In the genomic region with DNA sequence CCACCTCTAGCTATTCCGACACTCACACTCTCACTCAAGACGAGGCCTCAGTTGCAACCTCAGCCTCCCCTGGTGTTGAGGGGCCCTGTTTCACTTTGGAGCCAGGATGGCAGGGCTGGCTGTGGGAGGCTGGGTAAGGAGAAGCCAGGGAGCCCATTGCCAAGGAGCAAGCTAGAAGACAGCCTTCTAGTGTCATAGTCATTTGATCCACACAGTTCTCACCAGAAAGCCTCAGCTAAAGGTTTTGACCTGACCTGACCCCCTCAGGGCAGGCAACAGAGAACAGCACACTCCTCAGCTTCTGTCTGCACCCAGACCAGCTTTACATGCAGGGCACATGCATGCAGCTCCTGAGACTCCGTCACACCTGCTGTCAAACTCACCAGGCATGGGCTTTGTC, we compare ENCODE assay signal across 20 mouse cellular contexts. TPM values are rescaled to one million over a fixed set of nuclear protein-coding genes. Genes with fewer than 3 reads are reported as not detected.
DNase-seq lines count a peak whose midpoint lies in the region; TF ChIP-seq lines count a peak whose summit lies in the region.
"Had no signal": no experiment of that assay in that cellular context is flagged by ENCODE, and none has a peak within 500 bp of the region (broad histone marks: within the 10 kb centered on the region; RNA-seq: fewer than 3 reads in every experiment).

No protein-coding gene starts in this region.

- intact Hi-C loops in gastrocnemius, adult 2 months (cut with DNase I) = no loop called here
- intact Hi-C loops in gastrocnemius, postnatal 36 days (cut with DNase I) = no loop called here

- no peak for TF ChIP-seq CTCF in gastrocnemius, adult 2 months (IDR thresholded peaks at IDR 0.05)

- peak; percentile 72 for DNase-seq in gastrocnemius, adult 2 months
- DNase-seq in gastrocnemius, postnatal 36 days = no peak
- peak; percentile 75 for DNase-seq in skeletal muscle tissue, adult 2 months (ENCODE audit: low read depth, low spot score)
- DNase-seq in frontal cortex, postnatal 10 days (ENCODE audit: low spot score in 2 of 2) = no peak
- DNase-seq: adrenal gland, adult 2 months; adrenal gland, postnatal 10 days; adrenal gland, postnatal 25 days; cerebellum, adult 11 months; cerebellum, adult 18-20 months; cerebellum, adult 8-10 months; cerebellum, adult 9-11 months; cerebellum, postnatal 14 days; cerebellum, postnatal 36 days; embryo, embryonic 11 days had no signal

- WGBS in macrophage (ENCODE audit: missing documents) = 94% methylated on average over 3 of the region's 3 CpGs

- H3K79me2 ChIP-seq in macrophage (ENCODE audit: inconsistent target) = no peaks in the 10 kb centered on the region

- H3K4me3 ChIP-seq in gastrocnemius, adult 2 months = no peak overlapping the region; the same call in 1 of the 2 replicates
- H3K4me3 ChIP-seq in macrophage (ENCODE audit: inconsistent target) = no peak overlapping the region
- H3K4me3 ChIP-seq: embryonic facial prominence, embryonic 13.5 days; embryonic facial prominence, embryonic 15.5 days; erythroblast, embryonic 14.5 days; forebrain, embryonic 10.5 days; forebrain, embryonic 12.5 days had no signal

- H3K27ac ChIP-seq in gastrocnemius, adult 2 months = peak overlapping the region; percentile 81
- peak overlapping the region; percentile 86 for H3K27ac ChIP-seq in macrophage
- H3K27ac ChIP-seq: embryonic facial prominence, embryonic 13.5 days; embryonic facial prominence, embryonic 15.5 days; forebrain, embryonic 10.5 days; forebrain, embryonic 12.5 days had no signal

- peaks cover 21% of the 10 kb centered on the region; the same call in 1 of the 2 replicates for H3K36me3 ChIP-seq in macrophage (ENCODE audit: inconsistent target)

RNA-seq across cellular contexts. Expression of gene Rnf114, which starts 26.5 kb away (rescaled TPM):
- 10 to 100 TPM; 40.0 to 40.9 TPM for total RNA-seq in gastrocnemius, adult 2 months (2021)
- 10 to 100 TPM; 31.8 to 32.2 TPM for total RNA-seq in gastrocnemius, postnatal 36 days (2021)
- 100 to 1,000 TPM in 13 of 26 experiments, 10 to 100 TPM in 13; 38.5 to 171 (median 104) TPM for total RNA-seq in macrophage (2018; cell fraction: chromatin; rRNA removed)
- total RNA-seq in macrophage (2018; cell fraction: cytosol; rRNA removed) = 100 to 1,000 TPM in 17 of 26 experiments, 10 to 100 TPM in 9; 85.1 to 241 (median 172) TPM
- total RNA-seq in macrophage (2018; cell fraction: nucleus; rRNA removed) = 100 to 1,000 TPM in 16 of 26 experiments, 10 to 100 TPM in 10; 55.5 to 206 (median 162) TPM
- polyA plus RNA-seq in macrophage (2018) = 48.9 to 118 TPM (median 85.7 TPM) in 3 replicates

RNA-seq across cellular contexts. Expression of gene Spata2, which starts 26.7 kb away (rescaled TPM):
- 10 to 100 TPM; 18.4 to 18.9 TPM for total RNA-seq in gastrocnemius, adult 2 months (2021)
- 10 to 100 TPM; 16.6 to 17.5 TPM for total RNA-seq in gastrocnemius, postnatal 36 days (2021)
- total RNA-seq in macrophage (2018; cell fraction: chromatin; rRNA removed) = 10 to 100 TPM; 20.5 to 63.0 (median 40.8) TPM
- total RNA-seq in macrophage (2018; cell fraction: cytosol; rRNA removed) = 10 to 100 TPM; 21.0 to 37.7 (median 25.0) TPM
- total RNA-seq in macrophage (2018; cell fraction: nucleus; rRNA removed) = 10 to 100 TPM; 23.1 to 53.1 (median 37.8) TPM
- polyA plus RNA-seq in macrophage (2018) = 11.7 to 18.0 TPM (median 14.0 TPM) in 3 replicates

RNA-seq across cellular contexts. Expression of gene Slc9a8, which starts 44.4 kb away (rescaled TPM):
- total RNA-seq in gastrocnemius, adult 2 months (2021) = 10 to 100 TPM; 25.0 to 30.4 TPM
- total RNA-seq in gastrocnemius, postnatal 36 days (2021) = 10 to 100 TPM; 21.8 to 22.8 TPM
- 100 to 1,000 TPM; 151 to 296 (median 212) TPM for total RNA-seq in macrophage (2018; cell fraction: chromatin; rRNA removed)
- total RNA-seq in macrophage (2018; cell fraction: cytosol; rRNA removed) = 10 to 100 TPM; 11.3 to 25.3 (median 16.9) TPM
- 100 to 1,000 TPM in 23 of 26 experiments, 10 to 100 TPM in 3; 82.7 to 162 (median 126) TPM for total RNA-seq in macrophage (2018; cell fraction: nucleus; rRNA removed)
- 16.4 to 30.0 TPM (median 19.1 TPM) in 3 replicates for polyA plus RNA-seq in macrophage (2018)

Comparison
In these comparisons a context has a peak if more than half of its experiments do, and no peak if none do; other contexts are left out.
1. DNase-seq: peak in gastrocnemius, adult 2 months (single experiment) and skeletal muscle tissue, adult 2 months (single experiment); none in gastrocnemius, postnatal 36 days (0 of 2) and frontal cortex, postnatal 10 days (0 of 2).